Mouse (Mus musculus) stomach, embryonic 14.5 days (tissue): ENCODE measurements around the gene Pls1. TPM values are rescaled to one million over a fixed set of nuclear protein-coding genes. Genes with fewer than 3 reads are reported as not detected.

Source experiments
- ATAC-seq: fragments of 200-750 bp; cut with Nextera tagmentation; 2 replicates; pipeline ENCODE4 v1.8.0; 2017; ENCODE audit warnings: low read depth, moderate TSS enrichment; ENCODE audit not compliant: insufficient number of reproducible peaks, insufficient read depth, low FRiP score
- H3K27ac ChIP-seq: fragments of 300-500 bp; sonication (generic); 2 replicates; pipeline ENCODE4 v1.5.1; 2014; ENCODE audit warnings: mild to moderate bottlenecking, low read length, moderate library complexity, mixed read lengths
- H3K27me3 ChIP-seq: fragments of 300-500 bp; sonication (generic); 2 replicates; pipeline ENCODE4 v1.6.1; 2014; ENCODE audit warnings: low read length, control low read depth, mixed read lengths; ENCODE audit not compliant: control insufficient read depth, insufficient read depth
- H3K36me3 ChIP-seq: fragments of 300-500 bp; sonication (generic); 2 replicates; pipeline ENCODE4 v1.6.1; 2014; ENCODE audit warnings: mild to moderate bottlenecking, control low read depth, low read length, moderate library complexity, mixed read lengths; ENCODE audit not compliant: control insufficient read depth, insufficient read depth
- H3K4me1 ChIP-seq: fragments of 300-500 bp; sonication (generic); 2 replicates; pipeline ENCODE4 v1.6.1; 2014; ENCODE audit warnings: low read length, control low read depth, mixed read lengths; ENCODE audit not compliant: control insufficient read depth, insufficient read depth
- H3K4me2 ChIP-seq: fragments of 300-500 bp; sonication (generic); replicated peaks from 2 replicates; pipeline ENCODE4 v1.6.1; 2014; ENCODE audit warnings: low read depth, low read length, control low read depth
- H3K4me3 ChIP-seq: fragments of 300-500 bp; sonication (generic); 2 replicates; pipeline ENCODE4 v1.5.1; 2014; ENCODE audit warnings: low read depth, low read length, control low read depth
- H3K9ac ChIP-seq: fragments of 300-500 bp; sonication (generic); replicated peaks from 2 replicates; pipeline ENCODE4 v1.6.1; 2014; ENCODE audit warnings: low read depth, mild to moderate bottlenecking, control low read depth, low read length, moderate library complexity, mixed read lengths
- H3K9me3 ChIP-seq: fragments of 300-500 bp; sonication (generic); 2 replicates; pipeline ENCODE4 v1.6.1; 2016; ENCODE audit warnings: low read depth, low read length, control low read depth; ENCODE audit not compliant: control insufficient read depth
- WGBS: fragments of 180-500 bp; shearing (Covaris S2); extraction: QIAGEN DNeasy Blood & Tissue Kit; methylation state at CpG from one replicate; pipeline ENCODE4 v1.1.7; 2014; 5-methylcytosine and 5-hydroxymethylcytosine counted together
- polyA plus RNA-seq: library from polyadenylated mRNA; unstranded; fragments of >200 nt; fragmentation: Nextera tagmentation; extraction: Ambion mirVana; gene quantifications from 2 replicates; pipeline ENCODE4 v1.2.1, GENCODE M21; 2014

Pls1 gene
- polyA plus RNA-seq, 1 experiment from 2014 or later: 20.4 TPM

DNA sequence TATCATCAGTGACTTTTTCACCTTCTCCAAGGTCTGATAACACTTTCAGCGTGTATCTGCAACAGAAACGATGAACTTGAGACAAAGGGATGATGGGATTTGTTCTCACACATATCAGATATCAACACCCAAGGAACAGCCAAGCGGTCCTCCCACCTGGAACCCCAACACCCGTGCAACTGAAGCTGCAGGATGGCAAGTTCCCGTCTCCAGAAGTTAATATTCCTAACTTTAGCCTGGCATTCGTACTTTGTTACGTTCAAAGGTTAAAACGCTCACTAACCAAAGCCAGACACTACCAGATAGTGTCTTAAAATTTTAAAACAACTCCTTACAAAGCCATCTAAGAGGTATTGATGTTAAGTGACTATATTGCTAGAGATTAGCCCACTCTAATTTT, 83.7 kb downstream of the Pls1 start:
- H3K4me1 ChIP-seq: no peaks in the 10 kb centered on the region
- no peak overlapping the region for H3K4me2 ChIP-seq
- no peaks in the 10 kb centered on the region for H3K27me3 ChIP-seq
- no peak for ATAC-seq
- no peak overlapping the region for H3K9ac ChIP-seq
- no peak overlapping the region for H3K4me3 ChIP-seq
- H3K9me3 ChIP-seq: no peaks in the 10 kb centered on the region
- no peak overlapping the region for H3K27ac ChIP-seq
- no peaks in the 10 kb centered on the region for H3K36me3 ChIP-seq
- WGBS: 85% methylated on average over 8 of the region's 8 CpGs

DNA sequence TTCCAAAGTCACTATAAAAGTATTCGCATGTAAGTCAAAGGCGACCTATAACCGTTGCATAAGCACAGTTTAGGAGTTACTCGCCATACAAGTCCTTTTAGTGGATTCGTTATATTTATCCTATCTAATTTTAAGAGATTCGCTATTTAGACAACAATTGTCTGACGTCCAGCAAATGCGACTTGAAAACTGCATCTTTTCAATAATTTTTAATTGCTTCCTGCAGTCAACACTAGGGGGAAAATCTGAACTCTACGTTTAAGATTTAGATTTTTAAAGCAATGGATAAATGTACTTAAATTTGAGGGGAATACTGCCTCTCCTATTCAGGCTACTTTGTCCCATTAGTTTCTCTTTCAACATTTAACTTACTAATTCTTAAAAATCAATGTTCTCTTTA, 94.4 kb downstream of the Pls1 start:
- H3K27ac ChIP-seq: no peak overlapping the region
- H3K4me2 ChIP-seq: peak overlapping the region; percentile 73
- H3K9me3 ChIP-seq: no peaks in the 10 kb centered on the region
- H3K4me3 ChIP-seq: peak overlapping the region; percentile 64
- H3K36me3 ChIP-seq: no peaks in the 10 kb centered on the region
- no peaks in the 10 kb centered on the region for H3K27me3 ChIP-seq
- no peak for ATAC-seq
- H3K9ac ChIP-seq: no peak overlapping the region
- no peaks in the 10 kb centered on the region for H3K4me1 ChIP-seq
- 41% methylated on average over 9 of the region's 9 CpGs for WGBS

DNA sequence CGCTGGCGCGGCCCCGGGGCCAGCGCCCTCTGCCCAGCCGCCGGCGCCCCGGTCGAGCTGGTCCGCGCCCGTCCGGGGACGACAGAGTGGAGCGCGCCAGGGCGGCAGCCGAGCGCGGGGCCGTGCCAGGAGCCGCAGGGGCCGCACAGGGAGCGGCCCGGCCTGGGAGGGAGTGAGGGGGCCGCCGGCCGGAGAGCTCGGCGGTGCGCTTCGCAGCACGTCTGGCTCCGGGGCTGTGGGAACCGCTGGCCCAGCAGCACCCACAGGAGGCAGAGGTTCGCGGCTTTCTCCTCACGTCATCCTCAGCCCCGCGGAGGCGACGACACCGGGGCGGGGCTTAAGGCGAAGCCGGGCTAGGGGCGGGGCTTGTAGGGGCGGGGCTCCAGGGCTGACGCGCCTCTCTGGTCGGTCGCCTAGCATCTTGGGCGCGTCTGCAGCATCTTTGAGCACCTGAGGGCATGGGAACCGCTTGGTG, 95.0 kb downstream of the Pls1 start, which contains the start of gene Trpc1:
Gene Trpc1, minus strand, starts transcription at position 339 of the 475 bp plus-strand sequence.
- peak within 1 kb of the TSS; percentile 60 for H3K9ac ChIP-seq
- H3K4me3 ChIP-seq: peak within 1 kb of the TSS; percentile 64
- no peaks in the 10 kb centered on the region for H3K36me3 ChIP-seq
- peak within 1 kb of the TSS; percentile 73 for H3K4me2 ChIP-seq
- H3K9me3 ChIP-seq: no peaks in the 10 kb centered on the region
- no peak within 1 kb of the TSS for H3K27ac ChIP-seq
- ATAC-seq: peak; percentile 97
- H3K4me1 ChIP-seq: no peaks in the 10 kb centered on the region
- H3K27me3 ChIP-seq: no peaks in the 10 kb centered on the region
- WGBS: under 1% methylated on average over 51 of the region's 56 CpGs

DNA sequence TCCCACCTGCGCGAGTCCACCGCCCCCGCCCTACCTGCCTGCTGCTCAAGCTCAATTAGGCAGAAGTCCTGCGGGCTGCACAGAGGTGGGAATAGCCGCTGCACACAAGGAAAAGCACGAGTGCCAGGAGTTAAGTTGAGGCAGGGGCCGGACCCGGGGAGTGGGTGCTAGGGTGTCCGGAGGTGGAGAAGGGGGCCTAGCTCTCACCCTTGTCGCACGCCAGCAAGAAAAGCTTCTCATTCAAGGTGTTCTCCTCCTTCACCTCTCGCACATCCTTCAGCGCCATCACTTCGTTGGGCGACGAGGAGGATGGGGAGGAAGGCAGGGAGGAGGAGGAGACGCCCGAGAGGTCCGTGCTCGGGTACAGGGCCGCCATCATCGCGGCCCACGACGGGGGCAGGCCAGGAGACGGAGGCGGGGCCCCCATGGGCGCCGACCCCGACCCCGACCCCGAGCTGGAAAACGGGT, 95.6 kb downstream of the Pls1 start:
- H3K9me3 ChIP-seq: no peaks in the 10 kb centered on the region
- H3K27me3 ChIP-seq: no peaks in the 10 kb centered on the region
- no peak overlapping the region for H3K27ac ChIP-seq
- H3K4me2 ChIP-seq: peak overlapping the region; percentile 73
- no peaks in the 10 kb centered on the region for H3K4me1 ChIP-seq
- no peaks in the 10 kb centered on the region for H3K36me3 ChIP-seq
- H3K9ac ChIP-seq: peak overlapping the region; percentile 60
- WGBS: 1% methylated on average over 34 of the region's 34 CpGs
- ATAC-seq: 0 out of 2 replicates have a peak, but pooled peaks have one; percentile 4
- peak overlapping the region; percentile 64 for H3K4me3 ChIP-seq

DNA sequence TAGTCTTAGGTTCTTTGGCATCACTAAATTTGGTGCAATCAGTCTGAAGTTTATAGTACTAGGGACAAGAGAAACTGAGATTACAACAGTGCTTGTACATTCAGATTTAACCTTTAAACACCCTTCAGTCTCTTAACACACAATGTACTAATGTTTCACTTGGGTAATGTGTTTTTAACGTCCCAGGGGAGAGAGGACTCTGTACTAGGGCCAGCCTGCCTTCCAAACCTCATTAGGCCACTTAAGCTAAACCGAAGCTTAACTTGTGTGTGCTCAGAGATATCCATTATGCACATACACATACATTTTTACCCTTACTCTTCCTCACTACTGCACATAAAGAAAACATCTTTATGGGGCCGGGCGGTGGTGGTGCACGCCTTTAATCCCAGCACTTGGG, 97.8 kb downstream of the Pls1 start:
- Histone ChIP-seq H3K36me3 (no peaks in the 10 kb centered on the region), H3K27me3 (no peaks in the 10 kb centered on the region), H3K9me3 (no peaks in the 10 kb centered on the region), H3K4me2 (no peak overlapping the region), H3K9ac (no peak overlapping the region), H3K27ac (no peak overlapping the region), H3K4me3 (no peak overlapping the region), H3K4me1 (no peaks in the 10 kb centered on the region)
- WGBS: 83% methylated on average over 5 of the region's 5 CpGs
- no peak for ATAC-seq

DNA sequence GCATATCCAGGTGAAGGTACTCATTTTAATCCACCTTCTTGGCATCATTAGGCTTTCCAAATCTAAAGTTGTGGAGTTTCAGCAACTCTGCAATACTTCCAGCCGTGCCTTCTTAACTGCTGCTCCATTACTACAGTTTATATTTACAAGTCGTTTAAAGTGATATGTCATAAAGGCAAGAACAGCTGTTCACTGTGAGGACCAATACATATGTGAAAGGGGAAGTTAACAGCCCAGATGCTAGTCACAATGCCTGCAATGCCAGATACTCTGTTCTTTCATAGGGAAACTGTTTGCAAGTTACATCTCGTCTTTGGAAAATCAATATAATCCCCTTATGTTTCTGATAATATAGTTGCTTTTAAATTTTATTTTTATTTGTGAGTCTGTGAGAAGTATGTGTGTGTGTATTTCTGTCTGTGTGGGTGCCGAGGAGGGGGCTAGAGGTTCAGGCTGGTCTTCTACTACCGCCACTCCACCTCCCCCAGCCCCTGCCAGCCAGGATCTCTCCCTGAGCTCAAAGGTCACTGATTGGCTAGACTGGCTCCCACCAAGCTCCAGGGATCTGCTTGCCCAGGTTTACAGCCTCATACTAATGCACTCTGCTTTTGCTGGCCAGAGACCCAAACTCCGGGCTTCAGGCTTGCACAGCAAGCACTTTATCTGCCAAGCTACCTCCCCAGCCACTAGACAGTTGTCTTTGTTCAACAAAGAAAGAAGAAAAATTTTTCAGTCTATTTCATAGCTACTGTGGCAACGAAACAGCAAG, 100.1 kb downstream of the Pls1 start:
- Histone ChIP-seq H3K36me3 (no peaks in the 10 kb centered on the region), H3K9me3 (no peaks in the 10 kb centered on the region), H3K4me2 (no peak overlapping the region), H3K9ac (no peak overlapping the region), H3K27ac (no peak overlapping the region), H3K27me3 (no peaks in the 10 kb centered on the region), H3K4me1 (no peaks in the 10 kb centered on the region), H3K4me3 (no peak overlapping the region)
- 51% methylated on average over 7 of the region's 7 CpGs for WGBS
- no peak for ATAC-seq

DNA sequence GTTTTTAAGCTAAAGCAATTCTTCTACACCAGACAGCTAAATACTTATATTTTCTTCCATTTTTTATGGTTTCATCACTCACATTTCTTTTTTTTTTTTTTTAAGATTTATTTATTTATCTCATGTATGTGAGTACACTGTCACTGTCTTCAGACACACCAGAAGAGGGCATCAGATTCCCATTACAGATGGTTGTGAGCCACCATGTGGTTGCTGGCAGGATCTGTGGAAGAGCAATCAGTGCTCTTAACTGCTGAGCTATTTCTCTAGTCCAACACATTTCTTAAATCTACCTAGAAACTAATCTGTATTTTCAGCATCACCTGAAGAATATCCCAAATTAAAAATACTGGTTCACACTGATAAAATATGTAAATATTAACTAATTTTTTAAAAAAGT, 108.9 kb downstream of the Pls1 start:
- H3K27me3 ChIP-seq: no peaks in the 10 kb centered on the region
- no peaks in the 10 kb centered on the region for H3K36me3 ChIP-seq
- H3K4me3 ChIP-seq: no peak overlapping the region
- no peak overlapping the region for H3K9ac ChIP-seq
- ATAC-seq: no peak
- H3K9me3 ChIP-seq: no peaks in the 10 kb centered on the region
- no peaks in the 10 kb centered on the region for H3K4me1 ChIP-seq
- no peak overlapping the region for H3K27ac ChIP-seq
- no peak overlapping the region for H3K4me2 ChIP-seq

DNA sequence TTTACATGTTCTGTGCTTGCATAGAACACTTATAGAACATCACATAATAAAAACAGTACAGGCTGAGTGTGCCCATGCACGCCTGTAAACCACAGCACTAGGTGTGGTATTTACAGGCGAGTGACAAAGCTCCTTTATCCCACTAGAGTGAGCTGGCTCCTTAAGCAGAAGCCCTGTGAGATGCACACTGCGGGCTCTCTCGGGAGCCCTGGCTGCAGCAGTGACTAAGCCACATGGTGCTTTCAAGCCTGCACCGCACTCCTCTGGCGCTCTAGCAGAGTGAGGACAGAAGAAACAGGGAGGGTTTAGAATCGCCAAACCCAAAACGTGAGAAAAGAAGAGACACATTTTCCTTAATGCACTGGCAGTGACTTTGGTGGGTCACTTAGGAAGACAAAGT, 132.5 kb downstream of the Pls1 start:
- Histone ChIP-seq H3K27ac (no peak overlapping the region), H3K9me3 (no peaks in the 10 kb centered on the region), H3K36me3 (no peaks in the 10 kb centered on the region), H3K9ac (no peak overlapping the region), H3K4me1 (no peaks in the 10 kb centered on the region), H3K4me2 (no peak overlapping the region), H3K4me3 (no peak overlapping the region), H3K27me3 (no peaks in the 10 kb centered on the region)
- WGBS: 41% methylated on average over 8 of the region's 8 CpGs
- ATAC-seq: no peak

DNA sequence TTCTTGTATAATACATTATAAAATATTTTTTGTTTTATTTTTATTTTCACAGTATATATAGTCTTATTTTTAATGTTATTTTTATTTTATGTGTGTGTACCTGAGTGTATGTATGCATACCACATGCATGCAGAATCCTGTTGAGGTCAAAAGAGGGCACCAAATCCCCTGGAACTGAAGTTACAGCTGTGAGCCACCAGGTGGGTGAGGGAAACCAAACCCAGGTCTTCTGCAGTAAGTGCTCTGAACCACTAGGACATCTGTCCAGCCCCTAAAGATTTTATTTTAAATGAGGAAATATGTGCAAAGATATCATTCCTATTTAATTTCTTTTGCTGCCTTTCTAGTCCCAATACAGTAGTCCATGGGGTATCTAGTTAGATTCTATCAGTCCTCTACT, 136.2 kb downstream of the Pls1 start:
- H3K9ac ChIP-seq: no peak overlapping the region

More for the DNA sequence above, 136.2 kb downstream of the Pls1 start:
- ATAC-seq: no peak
- H3K4me1 ChIP-seq: no peaks in the 10 kb centered on the region
- H3K27ac ChIP-seq: no peak overlapping the region
- no peak overlapping the region for H3K4me2 ChIP-seq
- no peaks in the 10 kb centered on the region for H3K36me3 ChIP-seq
- no peaks in the 10 kb centered on the region for H3K9me3 ChIP-seq
- no peak overlapping the region for H3K4me3 ChIP-seq
- H3K27me3 ChIP-seq: no peaks in the 10 kb centered on the region
